In the genomic region with DNA sequence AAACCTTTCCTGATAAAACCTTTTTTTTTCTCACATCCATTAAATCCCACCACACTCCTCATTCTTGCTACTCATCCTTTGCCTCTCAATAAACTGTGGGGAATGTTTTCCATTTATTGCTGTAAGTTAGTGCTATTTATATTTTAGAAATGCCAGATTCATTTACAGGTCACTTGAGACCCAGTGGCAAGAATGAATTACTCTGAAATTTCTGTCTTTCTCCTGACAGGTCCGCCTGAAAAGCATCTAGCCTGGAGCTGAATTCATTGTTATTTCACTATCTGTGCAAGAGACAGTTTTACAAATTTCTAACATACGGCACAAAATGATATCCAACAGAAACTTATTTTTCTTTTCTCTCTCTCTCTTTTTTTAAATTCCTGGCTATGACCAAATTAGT, we compare ENCODE assay signal across 25 mouse cellular contexts.
"Had no signal": no experiment of that assay in that cellular context is flagged by ENCODE, and none has a peak within 500 bp of the region (broad histone marks: within the 10 kb centered on the region; RNA-seq: fewer than 3 reads in every experiment).

No protein-coding gene starts in this region.

- H3K36me3 ChIP-seq: heart, embryonic 13.5 days; heart, embryonic 15.5 days; hindbrain, embryonic 15.5 days; kidney, embryonic 15.5 days; limb, embryonic 10.5 days; limb, embryonic 12.5 days had no signal

- H3K27me3 ChIP-seq: heart, embryonic 13.5 days; heart, embryonic 15.5 days; hindbrain, embryonic 15.5 days; kidney, embryonic 15.5 days; limb, embryonic 12.5 days had no signal

- H3K9ac ChIP-seq: forebrain, postnatal 0 days; heart, embryonic 13.5 days; heart, embryonic 15.5 days; hindbrain, embryonic 15.5 days; kidney, embryonic 15.5 days; limb, embryonic 12.5 days had no signal

- DNase-seq: forebrain, postnatal 0 days; gastrocnemius, postnatal 14 days; gastrocnemius, postnatal 36 days; heart, adult 11 months; heart, adult 2 months; heart, postnatal 14 days; heart, postnatal 36 days; kidney, adult 11 months; kidney, adult 2 months; kidney, adult 9 months; kidney, postnatal 14 days; kidney, postnatal 36 days; liver had no signal

- H3K4me3 ChIP-seq: heart, adult 2 months; heart, embryonic 13.5 days; heart, embryonic 15.5 days; hindbrain, embryonic 15.5 days; kidney, embryonic 15.5 days; layer of hippocampus, adult 2 months; left cerebral cortex, adult 2 months; limb, embryonic 10.5 days; limb, embryonic 12.5 days had no signal

- ATAC-seq: forebrain, postnatal 0 days; hindbrain, postnatal 0 days; intestine, embryonic 16.5 days had no signal

- H3K9me3 ChIP-seq: heart, embryonic 15.5 days; hindbrain, embryonic 15.5 days; kidney, embryonic 15.5 days; limb, embryonic 10.5 days; limb, embryonic 12.5 days had no signal

- H3K27ac ChIP-seq: heart, adult 2 months; heart, embryonic 13.5 days; heart, embryonic 15.5 days; hindbrain, embryonic 15.5 days; hindbrain, postnatal 0 days; kidney, embryonic 15.5 days; kidney, postnatal 0 days; layer of hippocampus, adult 2 months; left cerebral cortex, adult 2 months; limb, embryonic 10.5 days; limb, embryonic 12.5 days had no signal

- H3K4me1 ChIP-seq: heart, embryonic 13.5 days; heart, embryonic 15.5 days; hindbrain, embryonic 15.5 days; kidney, embryonic 15.5 days; limb, embryonic 10.5 days; limb, embryonic 12.5 days had no signal

- H3K4me2 ChIP-seq: heart, embryonic 11.5 days; heart, embryonic 13.5 days; heart, embryonic 15.5 days; hindbrain, embryonic 15.5 days; kidney, embryonic 15.5 days; limb, embryonic 12.5 days had no signal
